Mouse (Mus musculus) frontal cortex, adult 2 months (tissue): ENCODE measurements around the gene Kif9. TPM values are rescaled to one million over a fixed set of nuclear protein-coding genes. Genes with fewer than 3 reads are reported as not detected.
A peak's percentile ranks its signal among the peaks of the same experiment; 100 is the strongest.

Experiments
- DNase-seq, 2 experiments: peaks; one replicate each; pipeline ENCODE4 v3.0.0; 2022; ENCODE audit warnings: low spot score in 1 of 2; ENCODE audit errors: extremely low spot score in 1 of 2
- polyA plus RNA-seq: library from polyadenylated mRNA; depleted of rRNA; stranded (reverse); fragments of >200 nt; gene quantifications from 2 replicates; pipeline ENCODE4 v1.2.3, GENCODE M21; 2012; rRNA removed

The Kif9 gene
- polyA plus RNA-seq, 1 experiment, result 4.3 TPM

DNA sequence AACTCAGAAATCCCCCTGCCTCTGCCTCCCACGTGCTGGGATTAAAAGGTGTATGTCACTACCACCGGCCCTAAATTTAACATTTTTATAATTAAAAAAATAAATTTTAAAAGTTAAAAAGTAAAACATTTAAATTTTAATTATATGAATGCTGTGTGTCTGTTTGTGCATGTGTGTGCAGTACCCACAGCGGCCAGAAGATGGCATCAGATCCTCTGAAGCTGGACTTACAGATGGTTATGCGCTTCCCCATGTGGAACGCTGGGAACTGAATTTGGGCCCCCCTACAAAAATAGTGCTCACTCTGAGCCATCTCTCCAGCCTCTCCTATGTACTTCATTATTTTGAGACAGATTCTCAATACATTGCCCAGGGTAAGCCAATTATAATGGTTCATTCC, 14.2 kb downstream of the Kif9 start:
- no peak for DNase-seq

DNA sequence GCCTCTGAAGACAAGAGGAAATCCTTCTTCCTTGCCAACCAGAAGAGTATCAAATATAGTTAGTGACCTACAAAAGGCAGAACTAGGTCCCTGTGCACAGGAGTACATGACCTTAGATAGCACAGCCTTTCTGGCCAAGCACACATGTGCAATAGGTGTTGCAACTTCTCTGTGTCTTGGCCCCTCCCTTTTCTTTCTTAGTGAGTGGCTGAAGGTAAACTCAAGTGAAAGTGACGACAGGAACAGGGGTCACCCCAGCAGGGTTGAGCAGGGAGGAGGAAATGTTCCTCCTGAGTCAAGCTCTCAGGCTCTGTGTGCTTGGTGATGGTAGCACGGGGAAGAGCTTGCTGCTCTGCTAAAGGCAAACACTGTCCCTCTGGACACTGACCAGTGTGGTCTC, 49.0 kb downstream of the Kif9 start:
- no peak for DNase-seq

DNA sequence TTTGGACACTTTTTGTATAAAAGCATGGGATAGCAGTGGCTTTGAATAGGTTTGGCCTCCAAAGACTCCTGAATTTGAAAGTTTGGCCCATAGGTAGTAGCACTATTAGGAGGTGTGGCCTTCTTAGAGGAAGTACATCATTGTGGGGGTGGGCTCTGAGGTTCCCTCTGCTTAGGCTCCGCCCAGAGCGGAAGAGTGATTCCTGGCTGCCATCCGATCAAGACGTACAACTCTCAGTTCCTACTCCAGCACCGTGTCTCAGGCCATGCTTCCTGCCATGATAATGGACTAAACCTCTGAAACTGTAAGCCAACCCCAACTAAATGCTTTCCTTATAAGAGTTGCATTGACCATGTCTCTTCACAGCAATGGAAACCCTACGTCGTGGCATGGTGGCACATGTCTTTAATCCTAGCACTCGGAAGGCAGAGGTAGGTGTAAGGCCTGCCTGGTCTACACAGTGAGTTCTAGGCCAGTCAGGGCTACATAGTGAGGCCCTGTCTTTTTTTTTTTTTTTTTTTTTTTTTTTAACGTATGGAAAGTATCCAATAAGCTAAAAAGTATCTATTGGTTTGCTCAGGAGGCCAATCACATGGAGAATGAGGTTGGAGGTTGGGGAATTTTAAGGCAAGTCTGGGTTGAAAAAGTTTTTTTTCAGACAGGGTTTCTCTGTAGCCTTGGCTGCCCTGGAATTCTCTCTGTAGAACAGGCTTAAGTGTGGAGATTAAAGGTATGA, 52.4 kb downstream of the Kif9 start:
- DNase-seq, result no peak

DNA sequence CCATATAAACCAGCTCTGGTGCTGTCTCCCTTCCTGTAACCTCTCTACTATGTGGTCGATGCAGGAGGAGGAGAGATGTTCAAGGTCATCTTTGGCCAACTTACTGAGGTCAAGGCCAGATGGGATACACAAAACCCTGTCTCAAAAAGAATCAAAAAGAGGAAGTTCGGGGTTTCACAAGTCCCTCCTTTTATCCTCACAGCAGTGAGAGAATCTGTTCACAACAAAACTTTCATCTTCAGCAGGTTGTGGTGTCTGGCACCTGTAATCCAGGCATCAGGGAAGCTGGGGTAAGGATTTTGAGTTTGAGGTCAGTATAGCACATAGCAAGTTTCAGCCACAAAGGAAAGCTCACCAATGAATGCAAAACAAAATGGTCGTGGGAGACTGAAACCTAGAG, 53.9 kb downstream of the Kif9 start:
- no peak for DNase-seq

DNA sequence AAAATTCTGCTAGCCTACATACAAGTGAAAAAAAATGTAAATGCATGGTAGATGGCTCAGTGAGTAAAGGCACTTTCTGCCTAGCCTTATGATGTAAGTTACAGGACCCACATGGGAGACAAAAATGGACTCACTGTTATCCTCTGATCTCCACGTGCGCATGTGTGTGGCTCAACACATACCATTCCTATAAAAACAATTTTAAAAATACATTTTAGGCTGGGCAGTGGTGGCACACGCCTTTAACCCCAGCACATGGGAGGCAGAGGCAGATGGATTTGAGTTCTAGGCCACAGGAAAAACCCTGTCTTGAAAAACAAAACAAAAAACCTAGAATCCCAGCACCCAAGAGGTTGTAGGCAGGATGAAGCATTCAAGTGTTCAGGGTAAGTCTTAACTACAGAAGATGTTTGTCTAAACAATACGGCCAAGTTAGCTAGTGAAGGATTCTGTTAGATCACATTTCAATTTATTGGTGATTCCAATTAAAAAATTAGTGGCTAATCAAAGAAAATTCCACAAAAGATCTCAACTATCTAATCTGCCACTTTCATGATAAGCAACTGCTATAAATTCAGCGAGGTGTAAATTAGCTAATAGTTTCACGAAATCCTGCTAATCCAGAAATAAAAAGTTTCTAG, 54.5 kb downstream of the Kif9 start:
- no peak for DNase-seq

DNA sequence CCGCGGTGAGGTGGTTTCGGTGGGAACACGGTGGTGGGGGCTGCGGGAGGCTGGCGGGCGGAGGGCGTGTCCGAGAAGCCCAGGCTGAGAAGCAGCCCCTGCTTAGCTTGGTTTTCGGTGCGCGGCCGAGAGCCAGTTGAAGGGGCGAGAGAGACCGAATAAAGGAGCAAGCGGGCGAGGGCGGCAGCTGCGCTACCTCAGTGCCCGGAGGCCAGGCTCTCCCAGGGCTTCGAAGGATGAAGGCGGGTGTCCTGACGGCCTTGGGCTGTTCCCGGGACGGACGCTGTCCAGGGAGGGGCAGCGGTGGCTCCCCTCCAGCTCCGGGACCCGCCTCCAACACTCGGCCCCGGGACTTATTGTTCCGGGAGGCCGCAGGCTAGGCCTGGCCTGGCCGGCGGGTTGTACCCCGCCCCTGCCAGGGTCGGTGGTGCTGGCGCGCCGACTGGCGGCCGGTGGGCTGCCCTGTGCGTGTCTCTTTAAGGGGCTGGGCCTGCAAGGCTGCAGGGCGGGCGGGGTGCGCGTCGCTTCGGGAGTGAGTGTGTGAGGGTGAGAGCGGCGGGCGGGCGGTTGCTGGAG, 55.2 kb downstream of the Kif9 start:
- DNase-seq, result peak; percentile 85 to 94

DNA sequence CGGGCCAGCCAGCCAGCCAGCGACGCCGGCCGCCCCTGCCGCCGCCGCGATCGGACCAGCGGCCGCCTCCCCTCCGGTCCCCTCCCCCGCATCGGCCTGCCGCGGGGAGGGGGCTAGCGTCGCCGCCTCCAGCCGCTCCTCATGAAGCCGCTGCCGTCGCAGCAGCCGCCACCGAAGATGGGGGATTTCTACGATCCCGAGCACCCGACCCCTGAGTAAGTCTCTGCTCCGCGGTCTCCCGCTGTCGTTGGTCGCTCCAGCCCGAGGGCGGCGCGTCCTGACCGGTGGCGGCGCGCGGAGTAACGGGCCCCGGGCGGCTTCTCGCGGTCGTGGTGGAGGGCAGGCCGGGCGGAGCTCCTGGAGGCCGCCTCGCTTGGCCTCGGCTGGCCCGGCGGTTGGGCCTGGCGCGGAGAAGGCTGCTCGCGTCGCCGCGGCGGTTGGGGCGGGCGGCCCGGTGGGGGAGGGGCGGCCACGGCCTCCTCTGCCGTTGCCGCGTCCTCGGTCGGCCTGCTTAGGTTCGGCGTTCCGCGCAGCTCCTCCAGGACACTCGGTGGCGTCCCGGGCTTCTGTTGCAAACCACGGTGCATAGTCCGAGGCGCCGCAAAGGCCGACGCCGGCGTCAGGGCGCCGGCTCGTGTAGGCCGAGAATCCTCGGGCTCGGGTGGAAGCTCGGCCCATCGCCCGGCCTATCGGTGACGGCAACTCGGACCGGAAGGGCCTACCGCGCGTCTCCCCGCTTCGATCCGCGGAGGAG, 56.0 kb downstream of the Kif9 start, which contains the start of gene Setd2:
Gene Setd2, plus strand, starts transcription at position 60 of the 754 bp plus-strand sequence.
- peak; percentile 20 to 56 for DNase-seq

DNA sequence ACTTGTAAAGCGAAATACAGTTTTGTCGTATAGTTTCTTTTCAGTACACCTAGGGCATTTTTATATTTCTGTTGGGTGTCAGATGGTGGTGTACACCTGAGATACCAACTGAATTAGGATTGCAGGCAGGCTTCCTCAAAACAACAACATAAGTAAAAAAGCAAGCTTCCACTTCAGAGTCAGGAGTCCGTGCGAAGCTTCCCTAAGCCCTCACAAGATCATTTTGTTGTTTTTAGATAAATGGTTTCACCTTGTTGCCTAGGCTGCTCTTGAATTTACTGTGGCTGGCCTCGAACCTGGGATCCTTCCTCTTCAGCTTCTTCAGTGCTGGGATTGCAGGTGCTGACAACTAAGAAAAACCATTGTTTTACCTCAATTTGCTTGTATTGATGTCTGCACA, 56.9 kb downstream of the Kif9 start:
- DNase-seq, result no peak

DNA sequence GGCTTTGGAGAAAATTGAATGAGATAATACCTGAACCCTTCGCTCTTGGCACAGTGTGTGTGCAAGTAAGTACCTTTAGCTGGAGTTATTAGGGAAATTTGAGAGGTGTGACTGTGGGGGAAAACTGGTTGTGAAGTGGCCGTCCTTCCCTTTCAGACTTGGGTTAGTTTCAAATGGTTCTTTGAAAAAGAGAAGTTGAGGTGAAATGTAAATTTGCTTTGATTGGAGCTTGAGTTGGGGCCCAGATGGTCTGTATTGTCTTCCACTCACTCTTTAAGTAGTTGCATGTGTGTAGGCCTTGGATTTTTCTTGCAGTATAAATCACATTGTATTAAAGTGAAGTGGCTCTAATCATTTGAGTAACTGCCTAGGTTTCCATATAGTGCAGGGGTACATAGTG, 58.4 kb downstream of the Kif9 start:
- no peak for DNase-seq

DNA sequence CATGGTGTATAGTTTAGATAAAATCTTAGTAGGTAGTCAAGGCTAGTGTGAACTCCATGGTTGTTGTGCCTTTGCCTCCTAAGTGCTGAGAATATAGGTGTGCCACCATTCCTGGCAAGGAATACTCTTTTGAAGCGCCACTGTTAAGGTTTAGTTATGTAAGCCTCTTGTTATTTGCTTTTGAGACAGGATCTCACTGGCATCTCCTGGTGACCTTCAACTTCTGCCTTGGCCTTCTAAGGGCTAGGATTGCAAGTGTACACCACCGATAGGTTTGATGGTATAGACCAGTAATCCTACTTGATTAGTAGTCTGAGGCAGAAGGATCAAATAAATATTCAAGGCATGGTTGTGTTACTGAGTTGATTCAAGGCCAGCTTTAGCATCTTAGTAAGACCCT, 59.9 kb downstream of the Kif9 start:
- DNase-seq, result no peak

DNA sequence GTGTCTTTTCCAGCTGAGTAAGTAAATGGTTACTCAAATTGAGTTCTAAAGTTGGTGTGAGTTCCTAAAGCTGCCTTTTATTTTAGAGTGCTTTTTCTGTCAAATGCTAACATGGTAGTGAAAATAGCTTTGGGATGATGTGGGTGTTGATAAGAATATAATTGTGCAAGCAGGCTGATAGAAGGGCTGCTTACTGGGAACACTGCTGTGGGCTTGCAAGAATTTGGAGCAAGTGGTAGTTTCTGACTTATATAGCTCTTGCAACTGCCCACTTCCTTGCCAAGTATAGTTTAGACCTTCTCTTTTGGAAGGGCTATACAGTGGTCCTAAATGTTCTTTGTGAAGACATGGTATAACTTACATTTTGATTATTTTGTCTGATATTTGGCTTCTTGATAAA, 61.8 kb downstream of the Kif9 start:
- peak; percentile 33 to 34 for DNase-seq

DNA sequence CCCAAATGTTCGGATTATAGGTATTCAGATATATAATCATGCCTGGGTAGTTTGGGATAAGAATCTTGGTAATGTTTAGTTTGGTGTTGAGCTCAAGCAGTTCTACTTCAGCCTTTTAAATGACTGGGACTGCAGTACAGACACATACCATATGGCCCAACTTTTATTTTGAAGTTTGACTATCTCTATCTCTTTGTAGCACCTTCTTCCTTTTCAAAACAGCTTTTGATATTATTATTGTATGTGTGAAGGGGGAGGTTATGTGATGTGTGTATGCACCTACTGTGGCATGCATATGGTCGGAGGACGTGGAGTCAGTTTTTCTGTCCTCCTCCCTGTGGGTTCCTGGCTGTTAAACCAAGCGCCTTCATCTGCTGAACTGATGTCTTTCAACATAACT, 65.2 kb downstream of the Kif9 start:
- DNase-seq, result no peak

DNA sequence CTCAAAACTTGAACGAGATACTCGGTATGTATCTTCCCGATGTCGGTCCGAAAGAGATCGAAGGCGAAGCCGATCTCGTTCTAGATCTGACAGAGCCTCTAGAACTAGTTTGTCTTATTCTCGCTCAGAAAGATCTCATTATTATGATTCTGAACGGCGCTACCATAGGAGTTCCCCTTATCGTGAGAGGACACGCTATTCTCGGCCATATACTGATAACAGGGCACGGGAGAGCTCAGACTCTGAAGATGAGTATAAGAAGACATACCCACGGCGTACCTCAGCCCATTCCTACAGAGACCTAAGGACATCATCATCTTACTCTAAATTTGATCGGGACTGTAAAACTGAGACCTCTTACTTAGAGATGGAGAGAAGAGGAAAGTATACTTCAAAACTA, 71.5 kb downstream of the Kif9 start:
- DNase-seq, result no peak

DNA sequence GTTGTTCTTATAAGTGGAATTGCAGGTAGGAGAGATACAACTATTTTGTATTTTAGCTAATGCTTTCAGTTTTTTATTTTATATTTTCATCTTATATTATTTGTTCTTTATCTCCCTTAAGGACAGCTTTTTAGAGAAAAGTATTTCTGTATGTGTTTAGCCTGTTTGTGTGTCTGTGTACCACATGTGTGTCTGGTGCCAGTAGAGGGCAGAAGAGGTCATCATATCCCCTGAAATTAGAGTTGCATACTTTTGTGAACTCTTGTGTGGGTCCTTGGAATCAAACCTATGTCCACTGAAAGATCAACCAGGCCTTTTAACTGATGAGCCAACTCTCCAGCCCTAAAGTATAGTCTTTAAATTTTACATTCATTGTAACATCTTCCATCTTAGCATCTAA, 91.6 kb downstream of the Kif9 start:
- DNase-seq, result no peak

Other genes with a start within 250 kb of the Kif9 start
- gene Cspg5, start 233.2 kb upstream of the Kif9 start, polyA plus RNA-seq, result 374 and 390 TPM in 2 replicates
- gene Elp6, start 171.8 kb upstream of the Kif9 start, polyA plus RNA-seq, result 20.8 and 21.8 TPM in 2 replicates
- 42.4 and 45.8 TPM in 2 replicates for gene Scap, start 143.7 kb upstream of the Kif9 start, polyA plus RNA-seq
- gene Ptpn23, start 68.7 kb upstream of the Kif9 start, polyA plus RNA-seq, result 44.4 and 45.4 TPM in 2 replicates
- gene Ngp, start 57.2 kb upstream of the Kif9 start, polyA plus RNA-seq, result 0.10 and 0.78 TPM in 2 replicates
- gene Klhl18, start 264 bp upstream of the Kif9 start, polyA plus RNA-seq, result 24.6 and 25.5 TPM in 2 replicates
- gene Setd2, start 55.6 kb downstream of the Kif9 start, polyA plus RNA-seq, result 67.2 and 73.6 TPM in 2 replicates
- 8.5 and 9.4 TPM in 2 replicates for gene Nradd, start 147.5 kb downstream of the Kif9 start, polyA plus RNA-seq
- 22.4 and 24.5 TPM in 2 replicates for gene Nbeal2, start 177.2 kb downstream of the Kif9 start, polyA plus RNA-seq
- gene Ccdc12, start 179.5 kb downstream of the Kif9 start, polyA plus RNA-seq, result 105 and 106 TPM in 2 replicates